Mouse (Mus musculus): Measurements from ENCODE around the gene Ppp3r1.
A peak's percentile ranks its signal among the peaks of the same experiment; 100 is the strongest.

Ppp3r1 gene

GRCm38 (mm10) chr11:17158858-17159737 lies at the start of gene Ppp3r1:
TSS of gene Ppp3r1 (plus strand) at chr11:17159263.
- no peaks in the 10 kb centered on the region for H3K36me3 ChIP-seq (ENCODE audit: control insufficient read depth, insufficient read depth, low read length, poor library complexity, severe bottlenecking)
- DNase-seq (ENCODE audit: low read depth, low spot score): peak; percentile 95
- no peaks in the 10 kb centered on the region for H3K27me3 ChIP-seq (ENCODE audit: control insufficient read depth, insufficient read depth, low read length, poor library complexity, severe bottlenecking)

- no peak for DNase-seq (ENCODE audit: low read depth, low spot score)
- no peaks in the 10 kb centered on the region for H3K27me3 ChIP-seq (ENCODE audit: control insufficient read depth, insufficient read depth, low read length, poor library complexity, severe bottlenecking)
Measured at GRCm38 (mm10) chr11:17112419-17113090, 46.5 kb upstream of the Ppp3r1 start.

GRCm38 (mm10) chr11:17126418-17126817 lies 32.6 kb upstream of the Ppp3r1 start:
- no peak for DNase-seq (ENCODE audit: low read depth, low spot score)
- H3K27me3 ChIP-seq (ENCODE audit: control insufficient read depth, insufficient read depth, low read length, poor library complexity, severe bottlenecking): no peaks in the 10 kb centered on the region

More at GRCm38 (mm10) chr11:17112419-17113090, 46.5 kb upstream of the Ppp3r1 start:
- H3K36me3 ChIP-seq (ENCODE audit: control insufficient read depth, insufficient read depth, low read length, poor library complexity, severe bottlenecking): no peaks in the 10 kb centered on the region

GRCm38 (mm10) chr11:17135638-17136037 lies 23.4 kb upstream of the Ppp3r1 start:
- no peak for DNase-seq (ENCODE audit: low read depth, low spot score)

More at GRCm38 (mm10) chr11:17126418-17126817, 32.6 kb upstream of the Ppp3r1 start:
- H3K36me3 ChIP-seq (ENCODE audit: control insufficient read depth, insufficient read depth, low read length, poor library complexity, severe bottlenecking): no peaks in the 10 kb centered on the region

GRCm38 (mm10) chr11:17138306-17139033 lies 20.6 kb upstream of the Ppp3r1 start:
- DNase-seq (ENCODE audit: low read depth, low spot score): no peak
- Histone ChIP-seq H3K27me3 (ENCODE audit: control insufficient read depth, insufficient read depth, low read length, poor library complexity, severe bottlenecking) (no peaks in the 10 kb centered on the region), H3K36me3 (ENCODE audit: control insufficient read depth, insufficient read depth, low read length, poor library complexity, severe bottlenecking) (no peaks in the 10 kb centered on the region)

More at GRCm38 (mm10) chr11:17135638-17136037, 23.4 kb upstream of the Ppp3r1 start:
- H3K36me3 ChIP-seq (ENCODE audit: control insufficient read depth, insufficient read depth, low read length, poor library complexity, severe bottlenecking): no peaks in the 10 kb centered on the region
- H3K27me3 ChIP-seq (ENCODE audit: control insufficient read depth, insufficient read depth, low read length, poor library complexity, severe bottlenecking): no peaks in the 10 kb centered on the region

GRCm38 (mm10) chr11:17159738-17160241 lies 727 bp downstream of the Ppp3r1 start:
- DNase-seq (ENCODE audit: low read depth, low spot score): peak; percentile 32
- Histone ChIP-seq H3K27me3 (ENCODE audit: control insufficient read depth, insufficient read depth, low read length, poor library complexity, severe bottlenecking) (no peaks in the 10 kb centered on the region), H3K36me3 (ENCODE audit: control insufficient read depth, insufficient read depth, low read length, poor library complexity, severe bottlenecking) (no peaks in the 10 kb centered on the region)

- DNase-seq (ENCODE audit: low read depth, low spot score): peak; percentile 66
- H3K36me3 ChIP-seq (ENCODE audit: control insufficient read depth, insufficient read depth, low read length, poor library complexity, severe bottlenecking): no peaks in the 10 kb centered on the region
- H3K27me3 ChIP-seq (ENCODE audit: control insufficient read depth, insufficient read depth, low read length, poor library complexity, severe bottlenecking): no peaks in the 10 kb centered on the region
Measured at GRCm38 (mm10) chr11:17160242-17160641, 1.2 kb downstream of the Ppp3r1 start.

- no peak for DNase-seq (ENCODE audit: low read depth, low spot score)
- Histone ChIP-seq H3K27me3 (ENCODE audit: control insufficient read depth, insufficient read depth, low read length, poor library complexity, severe bottlenecking) (no peaks in the 10 kb centered on the region), H3K36me3 (ENCODE audit: control insufficient read depth, insufficient read depth, low read length, poor library complexity, severe bottlenecking) (no peaks in the 10 kb centered on the region)
Measured at GRCm38 (mm10) chr11:17163956-17164355, 4.9 kb downstream of the Ppp3r1 start.

- peak; percentile 78 for DNase-seq (ENCODE audit: low read depth, low spot score)
- Histone ChIP-seq H3K36me3 (ENCODE audit: control insufficient read depth, insufficient read depth, low read length, poor library complexity, severe bottlenecking) (no peaks in the 10 kb centered on the region), H3K27me3 (ENCODE audit: control insufficient read depth, insufficient read depth, low read length, poor library complexity, severe bottlenecking) (no peaks in the 10 kb centered on the region)
Measured at GRCm38 (mm10) chr11:17166627-17167026, 7.6 kb downstream of the Ppp3r1 start.

- H3K36me3 ChIP-seq (ENCODE audit: control insufficient read depth, insufficient read depth, low read length, poor library complexity, severe bottlenecking): no peaks in the 10 kb centered on the region
- DNase-seq (ENCODE audit: low read depth, low spot score): no peak
- H3K27me3 ChIP-seq (ENCODE audit: control insufficient read depth, insufficient read depth, low read length, poor library complexity, severe bottlenecking): no peaks in the 10 kb centered on the region
Measured at GRCm38 (mm10) chr11:17169262-17169661, 10.2 kb downstream of the Ppp3r1 start.

GRCm38 (mm10) chr11:17170938-17171729 lies 12.1 kb downstream of the Ppp3r1 start:
- H3K36me3 ChIP-seq (ENCODE audit: control insufficient read depth, insufficient read depth, low read length, poor library complexity, severe bottlenecking): no peaks in the 10 kb centered on the region
- no peak for DNase-seq (ENCODE audit: low read depth, low spot score)
- H3K27me3 ChIP-seq (ENCODE audit: control insufficient read depth, insufficient read depth, low read length, poor library complexity, severe bottlenecking): no peaks in the 10 kb centered on the region

- no peaks in the 10 kb centered on the region for H3K27me3 ChIP-seq (ENCODE audit: control insufficient read depth, insufficient read depth, low read length, poor library complexity, severe bottlenecking)
- H3K36me3 ChIP-seq (ENCODE audit: control insufficient read depth, insufficient read depth, low read length, poor library complexity, severe bottlenecking): no peaks in the 10 kb centered on the region
- DNase-seq (ENCODE audit: low read depth, low spot score): no peak
Measured at GRCm38 (mm10) chr11:17172300-17172699, 13.2 kb downstream of the Ppp3r1 start.

GRCm38 (mm10) chr11:17176638-17177037 lies 17.6 kb downstream of the Ppp3r1 start:
- no peaks in the 10 kb centered on the region for H3K36me3 ChIP-seq (ENCODE audit: control insufficient read depth, insufficient read depth, low read length, poor library complexity, severe bottlenecking)
- DNase-seq (ENCODE audit: low read depth, low spot score): no peak

GRCm38 (mm10) chr11:17180753-17181152 lies 21.7 kb downstream of the Ppp3r1 start:
- Histone ChIP-seq H3K27me3 (ENCODE audit: control insufficient read depth, insufficient read depth, low read length, poor library complexity, severe bottlenecking) (no peaks in the 10 kb centered on the region), H3K36me3 (ENCODE audit: control insufficient read depth, insufficient read depth, low read length, poor library complexity, severe bottlenecking) (no peaks in the 10 kb centered on the region)
- no peak for DNase-seq (ENCODE audit: low read depth, low spot score)

More at GRCm38 (mm10) chr11:17176638-17177037, 17.6 kb downstream of the Ppp3r1 start:
- no peaks in the 10 kb centered on the region for H3K27me3 ChIP-seq (ENCODE audit: control insufficient read depth, insufficient read depth, low read length, poor library complexity, severe bottlenecking)
